Mouse (Mus musculus) spleen, postnatal 4 days (tissue): ENCODE measurements at regions not wholly inside any gene's neighbourhood (a gene's known extent, or its start where the extent isn't known, plus 50 kb on each side); places are given as distances from the start of the nearest gene placed in this dataset.
"Not testable (repeated sequence)": the region's sequence is repeated elsewhere in the genome, so short reads cannot be mapped to it uniquely, and the experiment has no call there.

ENCODE experiments used
- DNase-seq, 2 experiments: peaks; one replicate each; pipeline ENCODE4 v3.0.0; 2022; ENCODE audit warnings: low spot score in 2 of 2

GRCm38 (mm10) chr7:36224416-36224815 lies 421.6 kb upstream of the Zfp507 start:
- DNase-seq = no peak

- DNase-seq = no peak
These were observed 415.6 kb upstream of the Zfp507 start for GRCm38 (mm10) chr7:36218386-36218785.

- DNase-seq = no peak
These were observed 407.2 kb upstream of the Zfp507 start for GRCm38 (mm10) chr7:36210034-36210433.

DNA sequence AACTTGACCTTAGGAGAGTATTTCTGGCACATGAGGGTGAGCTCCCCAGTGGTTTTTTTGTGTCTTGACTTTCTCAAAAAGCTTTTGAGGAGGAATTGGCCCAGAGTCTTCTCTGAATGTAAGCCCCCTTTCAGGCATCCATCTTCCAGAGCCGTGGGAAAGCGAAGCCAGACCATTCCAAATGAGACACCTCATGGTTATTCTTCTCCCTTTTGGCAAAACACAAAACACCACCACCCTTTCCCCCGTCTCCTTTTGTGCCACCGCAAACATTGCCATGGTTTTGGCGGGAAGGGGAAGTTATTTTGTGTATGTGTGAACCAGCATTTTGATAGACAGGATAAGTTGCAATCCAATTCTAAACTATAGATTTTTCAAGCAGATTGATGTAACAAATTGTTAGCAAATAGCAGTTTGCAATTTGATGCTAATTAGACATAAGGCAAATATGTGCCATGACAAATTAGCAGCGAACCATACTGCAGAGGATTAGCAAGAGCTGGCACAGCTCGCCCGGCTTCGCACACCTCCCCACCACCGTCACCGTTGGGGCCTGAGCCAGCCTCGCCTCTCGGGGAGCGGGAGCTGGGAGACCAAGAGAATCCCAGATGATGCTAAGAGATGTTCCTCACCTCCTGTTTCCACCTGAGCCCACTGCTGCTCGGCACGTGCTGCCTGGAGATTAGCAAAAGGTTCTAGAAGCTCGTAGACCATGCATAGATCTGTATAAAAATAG lies 404.9 kb upstream of the Zfp507 start:
- no peak for DNase-seq

GRCm38 (mm10) chr7:36198091-36198700 lies 395.4 kb upstream of the Zfp507 start:
- DNase-seq = no peak

DNA sequence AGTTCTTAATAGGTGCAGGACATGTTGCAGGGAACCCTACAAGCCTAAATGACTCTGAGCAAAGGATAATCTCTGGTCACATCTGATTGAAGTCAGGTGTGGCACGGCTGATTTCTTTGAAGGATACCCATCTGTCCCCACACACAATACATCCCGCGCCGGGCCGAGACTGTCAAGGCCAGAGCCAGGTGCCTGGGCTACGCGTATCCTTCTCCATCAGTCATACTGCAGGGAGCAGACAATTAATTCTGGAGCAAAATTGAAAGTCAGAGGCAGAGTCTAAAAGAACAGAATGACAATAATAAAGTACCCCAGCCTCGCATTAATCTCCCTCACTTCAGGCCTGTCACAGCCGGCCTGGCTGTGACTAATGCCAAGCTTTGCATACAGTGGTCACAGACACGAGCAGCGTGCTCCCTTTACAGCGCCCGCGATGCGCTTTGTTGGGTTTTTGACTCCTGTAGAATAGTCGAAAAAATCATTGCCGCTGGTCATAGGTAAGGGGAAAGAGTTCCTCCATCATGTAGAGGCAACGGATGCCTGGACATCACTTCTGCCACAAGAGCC lies 393.4 kb upstream of the Zfp507 start:
- DNase-seq = no peak

DNA sequence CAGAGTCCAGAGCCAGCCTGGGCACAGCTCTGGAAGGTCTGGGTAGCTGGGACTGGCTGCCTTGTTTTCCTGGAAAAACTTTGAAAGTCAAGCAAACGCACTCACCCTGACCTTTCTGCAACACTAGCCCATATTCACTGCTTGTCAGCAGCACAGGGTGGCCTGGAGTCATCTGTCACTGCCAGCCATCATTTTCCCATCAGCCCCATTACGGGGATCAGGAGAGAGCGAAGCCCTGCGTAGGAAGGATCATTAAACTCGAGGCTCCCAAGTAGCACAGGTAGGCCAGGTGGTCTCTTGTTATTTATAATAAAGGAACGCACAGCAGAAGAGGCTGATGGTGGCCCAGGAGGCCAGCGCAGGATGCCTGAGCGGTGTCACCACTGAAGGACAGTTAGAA lies 389.8 kb upstream of the Zfp507 start:
- DNase-seq = no peak

DNA sequence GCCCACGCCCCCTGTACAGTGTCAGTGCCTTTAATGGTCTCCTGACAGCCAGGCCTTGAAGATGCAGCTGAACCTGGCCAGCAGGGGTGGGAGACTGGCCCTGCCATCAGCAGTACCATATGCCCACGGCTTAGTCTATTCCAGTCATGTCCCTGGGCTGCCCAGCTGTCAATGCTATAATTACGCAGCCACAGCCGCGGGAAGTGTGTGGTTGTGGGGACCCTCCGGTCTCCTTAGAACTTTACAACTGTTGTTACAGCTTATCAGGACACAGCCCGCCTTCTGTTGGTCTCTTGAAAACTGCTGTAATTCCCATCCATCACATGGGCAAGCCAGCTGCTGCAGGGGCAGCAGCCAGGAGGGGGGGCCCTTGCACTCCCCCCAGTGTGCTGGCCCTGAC lies 375.1 kb upstream of the Zfp507 start:
- no peak for DNase-seq

DNA sequence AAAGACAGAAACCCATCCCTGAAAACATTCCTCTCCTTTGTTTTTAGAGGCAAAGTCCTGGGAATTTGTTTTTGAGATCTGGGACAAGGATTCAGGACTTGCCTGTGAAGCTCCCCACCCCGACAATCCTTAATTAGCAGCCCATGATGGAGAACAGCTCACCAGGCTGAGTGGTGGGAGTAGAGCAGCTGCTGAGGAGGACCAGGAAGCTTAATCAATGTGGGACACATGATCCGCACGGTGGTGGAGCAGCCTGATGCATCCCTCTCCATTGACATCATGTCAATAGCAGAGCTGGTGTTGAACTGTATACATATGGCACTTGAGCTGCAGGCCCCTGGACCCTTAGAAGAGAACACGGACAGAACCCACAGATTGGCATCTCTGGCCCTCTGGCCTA lies 372.5 kb upstream of the Zfp507 start:
- no peak for DNase-seq

GRCm38 (mm10) chr7:36172511-36172910 lies 369.7 kb upstream of the Zfp507 start:
- DNase-seq = not testable (repeated sequence)

DNA sequence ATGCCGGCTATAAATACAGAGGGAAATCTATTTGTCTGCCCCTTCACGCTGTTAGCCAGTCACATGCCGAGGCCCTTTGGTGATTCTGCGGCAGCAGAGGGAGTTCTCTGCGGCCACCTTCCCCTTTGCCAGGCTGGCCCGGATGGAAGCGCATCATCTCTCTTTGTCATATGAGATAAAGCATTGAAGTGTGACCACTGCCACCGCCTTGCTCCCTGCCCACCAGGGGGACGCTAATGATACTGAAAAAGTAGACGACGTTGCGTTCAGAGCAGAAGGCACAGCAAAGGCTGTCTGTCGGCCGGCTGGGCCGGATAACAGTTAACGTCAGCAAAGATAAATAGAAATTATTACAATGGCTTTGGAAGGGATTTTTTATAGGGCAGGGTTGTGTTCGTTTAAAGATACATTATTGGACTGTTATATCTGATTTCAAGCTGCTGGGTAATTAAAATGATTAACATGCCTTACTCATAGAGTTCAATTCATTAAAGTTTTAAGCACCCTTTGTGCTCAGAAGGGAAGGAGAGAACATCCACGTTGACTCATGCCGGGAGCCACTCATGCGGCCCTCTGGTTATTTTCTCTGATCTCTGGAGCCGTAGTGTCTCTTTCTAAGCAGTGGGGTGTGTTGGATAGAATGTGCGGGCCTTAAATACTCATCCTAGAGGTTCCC lies 354.6 kb upstream of the Zfp507 start:
- DNase-seq = no peak

- no peak for DNase-seq
These were observed 353.8 kb upstream of the Zfp507 start for GRCm38 (mm10) chr7:36156595-36156994.

GRCm38 (mm10) chr7:36155576-36155975 lies 352.8 kb upstream of the Zfp507 start:
- DNase-seq = no peak

DNA sequence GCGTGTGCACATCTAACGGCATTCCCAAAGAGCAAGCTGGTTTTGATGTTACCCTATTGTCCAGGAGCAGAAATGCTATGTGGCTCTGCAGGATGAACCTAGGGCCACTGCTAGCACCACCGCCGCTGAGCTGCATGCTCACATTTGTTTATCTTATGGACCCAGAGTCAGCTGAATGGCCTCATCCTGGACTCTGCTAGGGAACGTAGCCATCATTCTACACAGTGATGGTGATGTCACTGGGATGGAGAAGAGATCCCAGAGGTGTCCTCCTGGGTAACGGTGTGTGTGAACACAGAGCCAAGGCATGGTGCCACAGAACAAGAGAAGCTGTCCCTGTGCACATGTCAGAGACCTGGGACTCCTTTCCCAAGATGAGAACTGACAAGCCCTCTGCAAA lies 352.4 kb upstream of the Zfp507 start:
- DNase-seq = no peak

GRCm38 (mm10) chr7:36150871-36151560 lies 348.2 kb upstream of the Zfp507 start:
- DNase-seq = no peak

DNA sequence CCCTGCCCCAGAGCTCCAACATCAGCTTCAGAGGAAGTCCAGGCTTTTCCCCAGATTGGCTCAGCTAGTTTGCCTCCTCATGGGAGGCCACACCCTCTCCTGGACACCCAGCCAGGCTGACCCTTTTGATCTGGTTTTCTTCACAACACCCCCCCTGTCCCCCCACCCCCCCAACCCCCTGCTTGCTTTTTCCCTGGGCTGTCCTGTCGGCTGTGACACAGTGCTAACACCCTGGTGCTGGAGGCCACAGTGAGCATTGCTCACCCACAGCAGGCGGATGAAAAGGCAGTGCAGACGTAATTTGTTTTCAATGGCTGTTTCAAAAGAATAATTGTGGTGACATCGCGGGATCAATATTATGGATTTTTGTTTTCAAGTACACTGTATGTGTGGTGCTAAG lies 333.8 kb upstream of the Zfp507 start:
- no peak for DNase-seq

- no peak for DNase-seq
These were observed 331.8 kb upstream of the Zfp507 start for GRCm38 (mm10) chr7:36134557-36134956.

DNA sequence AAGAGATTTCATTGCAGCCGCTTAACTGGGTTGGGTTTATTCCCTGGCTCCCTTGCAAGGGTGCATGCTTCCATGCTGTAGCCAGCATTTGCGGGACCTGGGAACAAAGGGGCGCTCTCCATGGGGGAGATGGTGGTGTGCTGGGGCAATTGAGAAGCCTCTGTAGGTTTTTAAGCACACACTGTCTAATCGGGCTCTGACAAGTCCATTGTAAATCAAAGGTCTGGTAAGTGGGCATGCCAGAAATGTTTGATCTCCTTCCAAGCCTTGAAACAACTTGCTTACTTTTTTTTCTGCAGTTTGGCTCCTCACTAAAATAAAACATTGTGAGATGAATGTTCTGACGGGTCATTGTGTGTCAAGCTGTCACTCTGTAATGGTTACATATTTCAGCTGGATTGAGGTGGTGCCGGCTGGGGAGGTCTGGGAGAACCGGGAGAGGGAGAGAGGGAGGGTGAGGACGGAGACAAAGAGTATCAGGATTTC lies 330.9 kb upstream of the Zfp507 start:
- no peak for DNase-seq

DNA sequence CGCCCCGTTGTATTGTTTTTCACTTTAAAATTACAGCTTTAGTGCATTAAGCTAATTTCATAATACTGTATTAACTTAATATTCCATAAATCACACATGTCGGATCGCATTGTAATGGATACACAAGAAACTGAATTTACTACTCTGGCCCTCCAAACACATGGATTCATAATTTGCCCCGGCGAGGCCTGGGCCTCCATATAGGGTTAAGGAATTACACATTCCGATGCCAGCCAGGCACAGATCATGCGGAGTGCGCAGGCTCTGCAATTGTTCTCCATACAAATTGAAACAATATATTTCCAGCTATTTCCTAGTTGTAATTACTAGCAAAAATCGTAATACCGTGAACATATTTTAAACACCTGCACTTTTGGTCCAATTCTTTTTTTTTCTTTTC lies 330.2 kb upstream of the Zfp507 start:
- DNase-seq = no peak

DNA sequence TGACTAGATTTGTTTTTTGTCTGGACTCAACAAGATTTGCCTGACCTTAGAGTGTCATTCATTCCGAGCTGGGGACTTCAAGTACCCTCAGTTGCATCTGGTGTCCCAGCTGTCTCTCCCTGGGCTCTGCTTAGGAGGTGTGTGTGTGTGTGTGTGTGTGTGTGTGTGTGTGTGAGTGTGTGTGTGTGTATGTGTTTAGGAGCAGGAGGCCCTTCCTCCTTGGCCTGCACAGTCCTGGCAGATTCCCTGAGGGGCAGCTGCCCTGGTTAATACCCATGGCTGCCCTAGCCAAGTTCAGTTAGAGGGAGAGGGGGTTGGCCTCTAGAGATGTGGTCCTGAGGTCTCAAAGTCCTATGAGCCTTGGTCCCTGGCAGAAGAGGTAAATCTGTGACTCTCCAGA lies 329.8 kb upstream of the Zfp507 start:
- no peak for DNase-seq

DNA sequence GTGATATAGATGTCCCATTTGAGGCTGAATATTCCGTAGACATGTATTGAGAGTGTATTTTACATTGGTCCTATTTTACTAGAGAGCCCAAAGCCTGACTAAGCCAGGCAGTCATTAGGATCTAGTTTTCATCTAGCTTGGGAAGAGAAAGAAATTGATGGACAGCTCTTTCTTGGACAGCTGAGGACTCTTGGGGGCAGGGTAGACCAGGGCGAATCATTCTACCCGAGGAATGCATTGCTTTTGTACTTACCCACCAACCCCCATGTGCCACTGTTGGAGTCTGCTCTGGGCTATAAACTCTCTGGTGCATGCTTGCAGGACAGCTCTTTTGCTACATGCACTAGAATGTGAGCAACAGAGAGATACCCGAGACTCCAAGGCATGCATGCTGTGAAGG lies 294.3 kb upstream of the Zfp507 start:
- DNase-seq = no peak
